Mouse (Mus musculus): ENCODE data around the gene Gm3252.
"Not testable (repeated sequence)": the region's sequence is repeated elsewhere in the genome, so short reads cannot be mapped to it uniquely, and the experiment has no call there.

The Gm3252 gene

DNA sequence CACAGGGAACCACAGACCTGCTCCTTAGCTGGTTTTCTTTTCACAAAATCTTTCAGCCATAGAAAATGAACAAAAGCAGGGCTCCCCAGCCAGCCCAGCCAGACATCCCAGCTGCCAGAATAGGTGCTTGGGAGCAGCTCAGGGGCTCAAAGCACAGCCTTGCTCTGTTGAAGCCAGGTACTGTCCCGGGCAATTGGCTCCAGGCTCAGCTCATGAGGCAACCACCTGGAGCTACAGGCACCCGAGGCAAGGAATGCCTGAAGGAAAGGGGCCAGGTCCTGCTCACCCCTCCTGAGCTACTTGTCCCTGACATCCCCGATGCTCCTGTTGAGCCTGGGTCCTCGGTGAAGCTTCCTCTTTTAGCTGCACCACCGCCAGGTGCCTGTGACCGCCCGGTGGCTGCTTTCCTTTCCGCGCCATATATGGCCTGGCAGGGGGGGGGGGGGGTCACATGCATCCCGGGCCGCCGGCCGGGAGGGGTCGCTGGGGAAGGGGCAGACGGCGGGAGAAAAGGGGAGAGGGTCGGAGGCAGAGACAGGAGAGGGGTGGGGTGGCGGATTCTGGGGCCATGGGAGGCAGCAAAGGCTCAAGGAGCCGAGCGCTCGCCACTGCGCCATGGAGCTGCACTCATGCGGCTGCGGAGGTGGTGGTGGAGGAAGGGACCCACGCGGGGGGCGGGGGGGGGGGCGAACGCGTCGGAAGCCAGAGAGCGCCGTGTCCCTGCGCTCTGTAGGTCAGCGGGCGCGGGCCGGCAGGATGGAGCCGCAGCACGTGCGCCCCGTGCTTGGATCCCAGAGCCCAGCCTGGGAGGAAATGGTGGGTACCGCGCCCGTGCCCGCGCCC, at the start of gene Gm3252:
Gene Gm3252, plus strand, starts transcription at position 738 of the 843 bp plus-strand sequence.
- not testable (repeated sequence) for DNase-seq (ENCODE audit: low read depth in 1 of 2, low spot score in 2 of 2)

DNA sequence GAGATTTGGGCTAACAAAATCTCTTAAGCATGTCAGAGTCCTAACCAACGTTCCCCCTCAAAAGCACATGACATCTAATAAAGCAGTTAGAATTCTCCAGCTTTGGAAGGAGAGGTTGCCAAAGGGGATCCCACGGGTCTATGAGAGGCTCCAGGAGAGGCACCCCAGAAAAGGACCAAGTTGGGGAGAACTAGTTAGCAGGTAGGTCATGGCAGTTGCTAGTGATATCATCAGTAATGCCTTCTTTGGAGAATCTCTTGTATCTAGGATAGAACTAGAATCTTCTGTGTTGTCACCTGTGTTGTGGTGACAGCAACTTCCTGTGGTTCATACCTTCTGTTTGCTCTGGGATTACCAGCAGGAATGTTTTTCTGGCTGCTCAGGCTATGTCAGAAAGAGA, 17.6 kb upstream of the Gm3252 start, which contains the start of gene Gm7876:
Gene Gm7876, plus strand, starts transcription at position 301 of the 400 bp plus-strand sequence.
- DNase-seq (ENCODE audit: low read depth in 1 of 2, low spot score in 2 of 2), result not testable (repeated sequence)

DNA sequence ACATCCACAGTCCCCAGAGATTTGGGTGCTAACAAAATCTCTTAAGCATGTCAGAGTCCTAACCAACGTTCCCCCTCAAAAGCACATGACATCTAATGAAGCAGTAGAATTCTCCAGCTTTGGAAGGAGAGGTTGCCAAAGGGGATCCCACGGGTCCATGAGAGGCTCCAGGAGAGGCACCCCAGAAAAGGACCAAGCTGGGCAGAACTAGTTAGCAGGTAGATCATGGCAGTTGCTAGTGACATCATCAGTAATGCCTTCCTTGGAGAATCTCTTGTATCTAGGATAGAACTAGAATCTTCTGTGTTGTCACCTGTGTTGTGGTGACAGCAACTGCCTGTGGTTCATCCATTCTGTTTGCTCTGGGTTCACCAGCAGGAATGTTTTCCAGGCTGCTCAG, 49.5 kb downstream of the Gm3252 start, which contains the start of gene Gm9602:
Gene Gm9602, plus strand, starts transcription at position 301 of the 400 bp plus-strand sequence.
- not testable (repeated sequence) for DNase-seq (ENCODE audit: low read depth in 1 of 2, low spot score in 2 of 2)

Measured in monocyte, adult 2 months (primary cell).